Mouse (Mus musculus) intestine, embryonic 16.5 days (tissue): ENCODE results near the gene Plk1. TPM values are rescaled to one million over a fixed set of nuclear protein-coding genes. Genes with fewer than 3 reads are reported as not detected.

Source experiments
- ATAC-seq: fragments of 200-750 bp; cut with Nextera tagmentation; 2 replicates; pipeline ENCODE4 v1.8.0; 2017; ENCODE audit warnings: moderate TSS enrichment, moderate library complexity
- H3K27ac ChIP-seq: fragments of 300-500 bp; sonication (generic); 2 replicates; pipeline ENCODE4 v1.5.1; 2014; ENCODE audit warnings: mild to moderate bottlenecking, low read length
- H3K27me3 ChIP-seq: fragments of 300-500 bp; sonication (generic); replicated peaks from 2 replicates; pipeline ENCODE4 v1.6.1; 2014; ENCODE audit warnings: low read length, control low read depth, mixed read lengths; ENCODE audit not compliant: control insufficient read depth, insufficient read depth
- H3K36me3 ChIP-seq: fragments of 300-500 bp; sonication (generic); 2 replicates; pipeline ENCODE4 v1.6.1; 2014; ENCODE audit warnings: low read length, control low read depth; ENCODE audit not compliant: control insufficient read depth, insufficient read depth
- H3K4me1 ChIP-seq: fragments of 300-500 bp; sonication (generic); 2 replicates; pipeline ENCODE4 v1.6.1; 2014; ENCODE audit warnings: low read length, control low read depth, mixed read lengths; ENCODE audit not compliant: control insufficient read depth, insufficient read depth
- H3K4me2 ChIP-seq: fragments of 300-500 bp; sonication (generic); 2 replicates; pipeline ENCODE4 v1.6.1; 2014; ENCODE audit warnings: low read depth, low read length, control low read depth
- H3K4me3 ChIP-seq: fragments of 300-500 bp; sonication (generic); 2 replicates; pipeline ENCODE4 v1.5.1; 2014; ENCODE audit warnings: mild to moderate bottlenecking, low read length
- H3K9ac ChIP-seq: fragments of 300-500 bp; sonication (generic); 2 replicates; pipeline ENCODE4 v1.6.1; 2014; ENCODE audit warnings: low read depth, low read length
- H3K9me3 ChIP-seq: fragments of 300-500 bp; sonication (generic); 2 replicates; pipeline ENCODE4 v1.6.1; 2016; ENCODE audit warnings: low read length, control low read depth; ENCODE audit not compliant: control insufficient read depth
- WGBS: fragments of 180-500 bp; shearing (Covaris S2); extraction: QIAGEN DNeasy Blood & Tissue Kit; methylation state at CpG from one replicate; pipeline ENCODE4 v1.1.7; 2014; 5-methylcytosine and 5-hydroxymethylcytosine counted together
- polyA plus RNA-seq: library from polyadenylated mRNA; unstranded; fragments of >200 nt; fragmentation: Nextera tagmentation; extraction: Ambion mirVana; gene quantifications from 2 replicates; pipeline ENCODE4 v1.2.1, GENCODE M21; 2015

Plk1 gene
- polyA plus RNA-seq, 1 experiment from 2014 or later, result 117 TPM

- no peak overlapping the region for H3K4me2 ChIP-seq
- peak; percentile 29; the same call in 1 of the 2 replicates for ATAC-seq
- H3K27ac ChIP-seq, result no peak overlapping the region
- H3K36me3 ChIP-seq, result no peaks in the 10 kb centered on the region
- no peaks in the 10 kb centered on the region for H3K9me3 ChIP-seq
- no peak overlapping the region for H3K4me3 ChIP-seq
- no peaks in the 10 kb centered on the region for H3K4me1 ChIP-seq
- H3K27me3 ChIP-seq, result no peaks in the 10 kb centered on the region
- H3K9ac ChIP-seq, result no peak overlapping the region
- WGBS, result 54% methylated on average over 5 of the region's 5 CpGs
Observed at GRCm38 (mm10) chr7:122184569-122184968, 25.3 kb downstream of the Plk1 start.

DNA sequence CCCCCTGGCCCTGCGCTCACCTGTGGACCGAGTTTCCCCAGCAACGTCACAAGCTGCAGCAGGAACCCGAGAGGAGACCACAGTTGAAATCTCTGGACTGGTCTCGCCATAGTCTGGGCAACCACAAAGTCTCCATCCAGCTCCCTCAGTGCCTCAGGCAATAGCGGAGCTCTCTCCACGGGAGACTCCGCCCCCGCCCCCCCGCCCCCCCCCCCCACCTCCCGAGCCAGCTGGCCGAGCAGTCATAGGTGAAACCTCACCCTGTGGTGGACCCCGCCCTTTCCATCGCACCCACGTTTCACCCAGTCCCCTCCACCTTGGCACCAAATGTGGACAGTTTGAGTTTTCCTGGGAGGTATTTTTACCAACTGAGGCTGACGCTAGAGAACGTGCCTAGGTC is 26.8 kb downstream of the Plk1 start, which contains the start of gene Ern2:
Ern2 (minus strand) TSS at position 165 of the 400 bp plus-strand sequence.
- Histone ChIP-seq H3K4me2 (0 out of 2 replicates have a peak within 1 kb of the TSS, but pooled peaks have one; percentile 21), H3K4me3 (peak within 1 kb of the TSS; percentile 18), H3K36me3 (no peaks in the 10 kb centered on the region), H3K4me1 (no peaks in the 10 kb centered on the region), H3K9ac (no peak within 1 kb of the TSS), H3K27ac (no peak within 1 kb of the TSS), H3K27me3 (no peaks in the 10 kb centered on the region), H3K9me3 (no peaks in the 10 kb centered on the region)
- ATAC-seq, result peak; percentile 40
- WGBS, result 11% methylated on average over 17 of the region's 17 CpGs

GRCm38 (mm10) chr7:122189484-122189883 is 30.2 kb downstream of the Plk1 start:
- no peaks in the 10 kb centered on the region for H3K4me1 ChIP-seq
- no peak overlapping the region for H3K4me3 ChIP-seq
- H3K4me2 ChIP-seq, result no peak overlapping the region
- H3K9me3 ChIP-seq, result no peaks in the 10 kb centered on the region
- WGBS, result 34% methylated on average over 7 of the region's 7 CpGs
- no peak for ATAC-seq
- H3K27ac ChIP-seq, result no peak overlapping the region
- H3K9ac ChIP-seq, result no peak overlapping the region
- H3K27me3 ChIP-seq, result no peaks in the 10 kb centered on the region
- H3K36me3 ChIP-seq, result no peaks in the 10 kb centered on the region

DNA sequence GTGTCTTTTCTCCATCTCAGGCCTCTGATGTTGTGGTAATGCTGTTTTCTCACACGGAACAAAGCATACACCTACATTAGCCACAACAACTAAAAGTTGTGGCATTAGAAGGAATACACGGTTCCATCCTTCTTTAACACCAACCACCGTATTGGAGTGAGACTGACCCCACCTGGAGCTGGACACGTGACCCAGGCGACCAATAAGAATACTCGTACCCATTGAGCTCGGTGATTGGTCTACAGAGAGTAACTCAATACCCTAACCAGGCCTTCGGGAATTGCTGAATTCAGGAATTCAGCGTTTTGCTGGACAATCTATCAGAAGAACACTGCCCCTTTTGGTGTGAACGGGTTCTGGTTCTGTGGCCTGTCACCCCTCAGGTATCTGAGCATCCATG is 31.9 kb downstream of the Plk1 start:
- no peak overlapping the region for H3K4me3 ChIP-seq
- no peak for ATAC-seq
- 61% methylated on average over 10 of the region's 10 CpGs for WGBS
- no peaks in the 10 kb centered on the region for H3K4me1 ChIP-seq
- H3K4me2 ChIP-seq, result no peak overlapping the region
- no peaks in the 10 kb centered on the region for H3K27me3 ChIP-seq
- no peaks in the 10 kb centered on the region for H3K36me3 ChIP-seq
- no peaks in the 10 kb centered on the region for H3K9me3 ChIP-seq
- no peak overlapping the region for H3K9ac ChIP-seq
- H3K27ac ChIP-seq, result no peak overlapping the region

- Histone ChIP-seq H3K4me1 (no peaks in the 10 kb centered on the region), H3K9me3 (no peaks in the 10 kb centered on the region), H3K4me3 (no peak overlapping the region), H3K27ac (no peak overlapping the region), H3K36me3 (no peaks in the 10 kb centered on the region), H3K27me3 (no peaks in the 10 kb centered on the region), H3K4me2 (no peak overlapping the region), H3K9ac (no peak overlapping the region)
- ATAC-seq, result no peak
Observed at GRCm38 (mm10) chr7:122193919-122194318, 34.7 kb downstream of the Plk1 start.

DNA sequence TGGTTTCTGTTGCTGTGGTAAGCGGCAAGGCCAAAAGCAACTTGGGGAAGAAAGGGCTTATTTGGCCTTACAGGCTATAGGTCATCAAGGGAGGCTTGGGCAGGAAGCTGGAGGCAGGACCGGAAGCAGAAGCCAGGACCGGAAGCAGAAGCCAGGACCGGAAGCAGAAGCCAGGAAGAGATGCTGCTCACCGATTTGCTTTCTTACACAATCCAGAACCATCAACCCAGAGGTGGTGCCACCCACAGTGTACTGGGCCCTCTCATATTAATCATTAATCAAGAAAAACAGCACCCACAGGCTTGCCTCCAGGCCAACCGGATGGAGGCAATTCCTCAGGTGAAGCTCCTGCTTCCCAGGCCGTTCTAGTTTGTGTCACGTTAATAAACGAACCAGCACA is 37.5 kb downstream of the Plk1 start:
- Histone ChIP-seq H3K4me1 (no peaks in the 10 kb centered on the region), H3K9me3 (no peaks in the 10 kb centered on the region), H3K27ac (no peak overlapping the region), H3K27me3 (no peaks in the 10 kb centered on the region), H3K4me2 (no peak overlapping the region), H3K36me3 (no peaks in the 10 kb centered on the region), H3K4me3 (no peak overlapping the region), H3K9ac (no peak overlapping the region)
- WGBS, result 73% methylated on average over 9 of the region's 9 CpGs
- ATAC-seq, result peak; percentile 67

DNA sequence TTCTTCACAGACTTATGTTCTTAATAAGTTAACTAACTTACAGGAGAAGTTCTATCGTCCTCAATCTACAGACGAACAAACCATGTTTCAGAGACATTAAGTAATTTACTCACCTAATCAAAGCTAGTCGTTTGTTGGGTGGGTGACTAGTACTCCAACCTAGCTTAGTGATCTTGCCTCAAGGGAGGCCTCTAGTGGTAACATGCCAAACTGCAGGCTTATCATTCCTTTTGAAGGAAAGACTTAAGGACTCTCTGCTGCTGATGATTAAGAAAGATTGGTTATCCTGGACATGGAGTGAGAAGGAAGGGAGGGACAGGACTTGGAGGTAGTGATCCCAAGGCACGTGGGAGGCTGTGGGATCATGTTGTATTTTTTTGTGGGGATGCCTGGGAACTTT is 38.1 kb downstream of the Plk1 start:
- 33% methylated on average over 4 of the region's 4 CpGs for WGBS
- H3K4me3 ChIP-seq, result no peak overlapping the region
- H3K36me3 ChIP-seq, result no peaks in the 10 kb centered on the region

DNA sequence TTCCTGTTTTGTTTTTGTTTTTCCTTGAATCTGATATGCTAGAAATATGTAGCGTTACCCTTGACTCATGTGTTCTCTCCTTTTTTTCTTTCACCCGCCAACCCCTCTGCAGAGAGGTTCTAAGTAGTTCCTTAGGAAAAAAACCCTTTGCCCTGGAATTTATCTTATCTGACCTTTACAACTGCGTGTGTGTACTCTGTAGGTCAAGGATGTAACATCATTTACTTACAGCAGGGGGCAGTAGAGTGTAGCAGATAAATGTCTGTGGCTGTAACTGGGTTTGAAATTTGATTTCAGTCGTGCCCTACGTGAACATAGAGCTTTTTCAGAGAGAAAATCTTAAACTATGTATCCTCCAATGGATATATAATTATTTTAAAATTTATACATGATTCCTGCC is 40.1 kb downstream of the Plk1 start:
- ATAC-seq, result peak; percentile 58; the same call in 1 of the 2 replicates

More for the DNA sequence above, 38.1 kb downstream of the Plk1 start:
- no peaks in the 10 kb centered on the region for H3K9me3 ChIP-seq
- no peaks in the 10 kb centered on the region for H3K4me1 ChIP-seq
- H3K4me2 ChIP-seq, result no peak overlapping the region
- no peak overlapping the region for H3K9ac ChIP-seq
- H3K27ac ChIP-seq, result no peak overlapping the region
- 0 out of 2 replicates have a peak, but pooled peaks have one; percentile 22 for ATAC-seq
- no peaks in the 10 kb centered on the region for H3K27me3 ChIP-seq

DNA sequence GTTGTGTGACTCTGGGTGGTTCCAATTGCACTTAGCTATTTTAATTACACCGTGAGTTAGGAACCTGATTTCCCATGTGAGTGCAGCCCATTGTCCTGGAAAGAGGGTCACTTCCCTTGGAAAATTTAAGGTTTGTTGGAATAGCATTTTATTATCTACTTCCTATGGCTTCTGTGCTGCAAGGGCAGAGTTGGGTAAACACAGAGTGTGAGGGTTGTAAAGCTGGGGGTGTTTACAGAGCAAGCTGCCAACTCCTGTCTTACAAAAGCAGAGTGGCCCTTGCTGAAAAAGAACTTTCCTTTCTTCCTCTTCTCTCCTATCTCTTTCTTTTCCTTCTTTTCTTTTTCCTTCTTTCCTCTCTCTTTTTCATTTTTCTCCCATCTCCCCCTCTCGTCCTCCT is 44.7 kb downstream of the Plk1 start:
- no peak overlapping the region for H3K4me2 ChIP-seq
- no peaks in the 10 kb centered on the region for H3K36me3 ChIP-seq
- no peak overlapping the region for H3K4me3 ChIP-seq
- 22% methylated on average over 2 of the region's 2 CpGs for WGBS
- H3K9ac ChIP-seq, result no peak overlapping the region
- no peaks in the 10 kb centered on the region for H3K27me3 ChIP-seq
- ATAC-seq, result peak; percentile 63; the same call in 1 of the 2 replicates
- no peak overlapping the region for H3K27ac ChIP-seq
- H3K9me3 ChIP-seq, result no peaks in the 10 kb centered on the region
- H3K4me1 ChIP-seq, result 0 out of 2 replicates have a peak, but pooled peaks cover 5% of the 10 kb centered on the region

More for the DNA sequence above, 40.1 kb downstream of the Plk1 start:
- 22% methylated on average over 5 of the region's 5 CpGs for WGBS
- H3K27ac ChIP-seq, result no peak overlapping the region
- no peaks in the 10 kb centered on the region for H3K9me3 ChIP-seq
- no peaks in the 10 kb centered on the region for H3K27me3 ChIP-seq
- H3K4me3 ChIP-seq, result no peak overlapping the region
- H3K9ac ChIP-seq, result no peak overlapping the region
- no peak overlapping the region for H3K4me2 ChIP-seq
- no peaks in the 10 kb centered on the region for H3K36me3 ChIP-seq
- H3K4me1 ChIP-seq, result no peaks in the 10 kb centered on the region

GRCm38 (mm10) chr7:122206121-122206520 is 46.9 kb downstream of the Plk1 start:
- no peak for ATAC-seq

More at GRCm38 (mm10) chr7:122206121-122206520, 46.9 kb downstream of the Plk1 start:
- Histone ChIP-seq H3K4me2 (no peak overlapping the region), H3K9ac (no peak overlapping the region), H3K27me3 (no peaks in the 10 kb centered on the region), H3K9me3 (no peaks in the 10 kb centered on the region), H3K27ac (no peak overlapping the region), H3K4me3 (no peak overlapping the region), H3K4me1 (0 out of 2 replicates have a peak, but pooled peaks cover 5% of the 10 kb centered on the region), H3K36me3 (no peaks in the 10 kb centered on the region)
- 85% methylated on average over 2 of the region's 2 CpGs for WGBS
